Comparison of ENCODE assay signal across 24 mouse cellular contexts in genomic region chr12:71563219-71563618, GRCm38 (mm10).
DNase-seq lines count a peak whose midpoint lies in the region; TF ChIP-seq lines count a peak whose summit lies in the region.
"Had no signal": no experiment of that assay in that cellular context is flagged by ENCODE, and none has a peak within 500 bp of the region (broad histone marks: within the 10 kb centered on the region; RNA-seq: fewer than 3 reads in every experiment).

No protein-coding gene starts in this region.

- intact Hi-C loops in left cerebral cortex, postnatal 14 days (cut with DNase I) = no loop called here
- intact Hi-C loops in gastrocnemius, adult 2 months (cut with DNase I) = no loop called here

- 0 out of 2 replicates have a peak, but pooled peaks have one; percentile 8 for TF ChIP-seq CTCF in layer of hippocampus, adult 2 months (conservative IDR thresholded peaks at IDR 0.05)
- no peak for TF ChIP-seq CTCF in gastrocnemius, adult 2 months (IDR thresholded peaks at IDR 0.05)

- H3K4me3 ChIP-seq in layer of hippocampus, adult 2 months = no peak overlapping the region
- H3K4me3 ChIP-seq in gastrocnemius, adult 2 months = no peak overlapping the region
- H3K4me3 ChIP-seq: embryonic facial prominence, embryonic 12.5 days; left cerebral cortex, adult 2 months; midbrain, embryonic 15.5 days; neural tube, embryonic 15.5 days; stomach, embryonic 15.5 days had no signal

- DNase-seq in heart, adult 11 months = peak; percentile 86
- DNase-seq in heart, adult 18-20 months = no peak
- DNase-seq in layer of hippocampus, adult 2 months (ENCODE audit: low spot score in 2 of 2) = no peak
- DNase-seq in layer of hippocampus, adult 18-20 months (ENCODE audit: low spot score in 2 of 2) = no peak
- peak; percentile 16 for DNase-seq in 3T3-L1 (ENCODE audit: low read depth, low spot score)
- peak; percentile 51 for DNase-seq in NIH3T3 (ENCODE audit: low read depth)
- no peak for DNase-seq in left cerebral cortex, postnatal 14 days (ENCODE audit: low spot score in 2 of 2)
- DNase-seq in gastrocnemius, adult 2 months = no peak
- DNase-seq: adrenal gland, postnatal 10 days; B cell, adult 2 months; cerebellum, adult 9-10 months; cerebellum, postnatal 36 days; gastrocnemius, postnatal 36 days; heart, postnatal 14 days; kidney, adult 9 months; kidney, postnatal 14 days; lung, adult 2 months; right cerebral cortex, postnatal 25 days had no signal

- no peak overlapping the region for H3K27ac ChIP-seq in layer of hippocampus, adult 2 months
- H3K27ac ChIP-seq in gastrocnemius, adult 2 months = no peak overlapping the region
- H3K27ac ChIP-seq: embryonic facial prominence, embryonic 12.5 days; left cerebral cortex, adult 2 months; liver, embryonic 14.5 days; midbrain, embryonic 15.5 days; neural tube, embryonic 15.5 days; stomach, embryonic 15.5 days had no signal

Comparison
In these comparisons a context has a peak if more than half of its experiments do, and no peak if none do; other contexts are left out.
1. DNase-seq: peak in heart, adult 11 months (single experiment), 3T3-L1 (single experiment) and NIH3T3 (single experiment); none in heart, adult 18-20 months (0 of 2), layer of hippocampus, adult 2 months (0 of 2), layer of hippocampus, adult 18-20 months (0 of 2), left cerebral cortex, postnatal 14 days (0 of 2) and gastrocnemius, adult 2 months (single experiment).